Mouse (Mus musculus) olfactory bulb, adult 2 months (tissue): ENCODE results near the gene Emg1.

Experiments
- CTCF ChIP-seq: fragments of 200-500 bp; IDR thresholded peaks from 2 replicates; pipeline ENCODE4 v1.5.1; 2012; ENCODE audit warnings: low read depth, mild to moderate bottlenecking, low read length, moderate library complexity; ENCODE audit not compliant: insufficient read depth
- POLR2A ChIP-seq: fragments of 200-500 bp; IDR thresholded peaks from 2 replicates; pipeline ENCODE4 v1.6.1; 2012; ENCODE audit warnings: mild to moderate bottlenecking, low read depth, low read length, moderate library complexity; ENCODE audit not compliant: insufficient read depth

GRCm38 (mm10) chr6:124745490-124746295 lies 33.7 kb upstream of the Emg1 start:
- peak; percentile 87 for TF ChIP-seq CTCF
- TF ChIP-seq POLR2A = peak; percentile 73
